Comparison of ENCODE assay signal across 9 mouse cellular contexts in the genomic region with DNA sequence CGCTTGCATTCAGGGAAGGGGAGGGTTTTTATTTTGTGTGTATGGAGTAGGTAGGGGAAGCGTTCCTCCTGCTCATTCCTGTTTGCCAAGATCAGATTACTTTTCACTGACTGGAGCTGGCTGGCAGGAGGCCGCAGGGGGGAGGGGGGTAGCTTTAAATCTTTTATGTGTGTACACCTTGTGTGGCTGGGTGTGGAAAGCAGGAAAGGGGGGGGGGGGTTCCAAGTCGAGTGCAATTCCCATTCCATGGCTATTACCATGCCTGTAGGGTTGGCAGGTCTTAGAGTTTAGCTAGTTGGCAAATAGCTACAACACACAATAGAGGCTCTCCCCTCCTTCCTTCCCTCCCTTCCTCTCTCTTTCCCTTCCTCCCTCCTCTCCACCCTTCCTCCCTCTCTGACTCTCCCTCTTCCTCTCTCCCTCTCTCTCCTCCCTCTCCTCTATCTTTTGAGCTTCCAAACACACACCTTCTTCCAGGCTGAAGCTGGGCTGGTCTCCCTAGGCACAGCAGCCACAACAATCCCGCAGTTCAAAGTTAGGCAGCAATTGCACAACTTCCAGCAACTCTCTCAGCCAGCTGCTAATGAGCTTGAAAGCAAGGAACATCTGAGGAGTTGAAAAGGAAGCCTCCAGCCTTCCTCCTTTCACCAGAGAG. TPM values are rescaled to one million over a fixed set of nuclear protein-coding genes. Genes with fewer than 3 reads are reported as not detected.
DNase-seq lines count a peak whose midpoint lies in the region; ATAC-seq and TF ChIP-seq lines count a peak whose summit lies in the region.
"Had no signal": no experiment of that assay in that cellular context is flagged by ENCODE, and none has a peak within 500 bp of the region (broad histone marks: within the 10 kb centered on the region; RNA-seq: fewer than 3 reads in every experiment).

A gene (plus strand): TSS at position 416 of the 655 bp plus-strand sequence.

- H3K4me2 ChIP-seq in heart, embryonic 14.5 days (ENCODE audit: low read length), result peak within 1 kb of the TSS; percentile 29
- peak within 1 kb of the TSS; percentile 49 for H3K4me2 ChIP-seq in kidney, embryonic 15.5 days
- H3K4me2 ChIP-seq in stomach, postnatal 0 days (replicated peaks; ENCODE audit: low read depth), result peak within 1 kb of the TSS; percentile 37

- H3K27ac ChIP-seq in heart, embryonic 14.5 days (replicated peaks in 1 of 2; ENCODE audit: control insufficient read depth in 1 of 2, insufficient read depth in 1 of 2, low read depth in 2 of 2, low read length in 2 of 2), result peak within 1 kb of the TSS; percentile 14 to 45; a peak in 2 of 4 replicates
- peak within 1 kb of the TSS; percentile 87 for H3K27ac ChIP-seq in kidney, embryonic 15.5 days
- peak within 1 kb of the TSS; percentile 84 for H3K27ac ChIP-seq in stomach, postnatal 0 days (replicated peaks)

- H3K36me3 ChIP-seq in heart, embryonic 14.5 days (ENCODE audit: control insufficient read depth, insufficient read depth, low read length), result no peaks in the 10 kb centered on the region
- H3K36me3 ChIP-seq in kidney, embryonic 15.5 days, result no peaks in the 10 kb centered on the region
- H3K36me3 ChIP-seq in stomach, postnatal 0 days (ENCODE audit: control insufficient read depth, insufficient read depth, low read length), result no peaks in the 10 kb centered on the region
- H3K36me3 ChIP-seq: G1E had no signal

- H3K9me3 ChIP-seq in heart, embryonic 14.5 days (ENCODE audit: control insufficient read depth, low read length), result no peaks in the 10 kb centered on the region
- no peaks in the 10 kb centered on the region for H3K9me3 ChIP-seq in kidney, embryonic 15.5 days (replicated peaks)
- H3K9me3 ChIP-seq in stomach, postnatal 0 days (ENCODE audit: control insufficient read depth, low read length), result no peaks in the 10 kb centered on the region

- peaks cover 7% of the 10 kb centered on the region in 2 experiments; a peak in 1 of 4 replicates for H3K4me1 ChIP-seq in heart, embryonic 14.5 days (ENCODE audit: control insufficient read depth in 2 of 2, insufficient read depth in 2 of 2, low read length in 2 of 2)
- H3K4me1 ChIP-seq in kidney, embryonic 15.5 days, result peaks cover 9% of the 10 kb centered on the region
- no peaks in the 10 kb centered on the region for H3K4me1 ChIP-seq in stomach, postnatal 0 days (replicated peaks; ENCODE audit: control insufficient read depth, insufficient read depth)

- no peak for TF ChIP-seq EP300 in stomach, postnatal 0 days (optimal IDR thresholded peaks at IDR 0.05)

- peak; percentile 75 for ATAC-seq in heart, embryonic 14.5 days (ENCODE audit: insufficient number of reproducible peaks, insufficient read depth, low FRiP score, low read depth)
- peak; percentile 93 for ATAC-seq in kidney, embryonic 15.5 days (replicated peaks; ENCODE audit: low FRiP score)
- ATAC-seq in stomach, postnatal 0 days (ENCODE audit: low FRiP score, low TSS enrichment), result peak; percentile 96

- DNase-seq in urinary bladder, postnatal 14 days (ENCODE audit: low spot score), result peak; percentile 62
- no peak for DNase-seq in urinary bladder, postnatal 4 days (ENCODE audit: low spot score in 2 of 2)
- peak; percentile 84 for DNase-seq in lung, postnatal 36 days
- peak; percentile 84 for DNase-seq in stomach, postnatal 0 days (ENCODE audit: low spot score)
- DNase-seq in layer of hippocampus, postnatal 14 days (ENCODE audit: low spot score in 2 of 2), result no peak
- no peak for DNase-seq in adipocyte (ENCODE audit: low spot score)

- peak within 1 kb of the TSS; percentile 12 to 20; a peak in 3 of 4 replicates for H3K4me3 ChIP-seq in heart, embryonic 14.5 days (ENCODE audit: control insufficient read depth in 1 of 2, insufficient read depth in 1 of 2, low read depth in 1 of 2, low read length in 2 of 2)
- H3K4me3 ChIP-seq in kidney, embryonic 15.5 days (replicated peaks), result peak within 1 kb of the TSS; percentile 41
- H3K4me3 ChIP-seq in stomach, postnatal 0 days (ENCODE audit: low read depth, low read length), result peak within 1 kb of the TSS; percentile 35

- H3K9ac ChIP-seq in heart, embryonic 14.5 days (ENCODE audit: low read length), result no peak within 1 kb of the TSS
- H3K9ac ChIP-seq in kidney, embryonic 15.5 days, result peak within 1 kb of the TSS; percentile 29
- peak within 1 kb of the TSS; percentile 56 for H3K9ac ChIP-seq in stomach, postnatal 0 days (ENCODE audit: low read length)

- TF ChIP-seq CTCF in stomach, postnatal 0 days (IDR thresholded peaks at IDR 0.05; ENCODE audit: low read depth), result no peak

- WGBS in heart, embryonic 14.5 days, result 6% methylated on average over 5 of the region's 5 CpGs
- WGBS in kidney, embryonic 15.5 days, result 11% methylated on average over 5 of the region's 5 CpGs
- 13% methylated on average over 5 of the region's 5 CpGs for WGBS in stomach, postnatal 0 days

- H3K27me3 ChIP-seq in heart, embryonic 14.5 days (ENCODE audit: control insufficient read depth, insufficient read depth, low read length), result no peaks in the 10 kb centered on the region
- no peaks in the 10 kb centered on the region for H3K27me3 ChIP-seq in kidney, embryonic 15.5 days
- no peaks in the 10 kb centered on the region for H3K27me3 ChIP-seq in stomach, postnatal 0 days (ENCODE audit: control insufficient read depth, insufficient read depth, low read length)

RNA-seq across cellular contexts. Expression of the gene that starts here (rescaled TPM):
- polyA plus RNA-seq in heart, embryonic 14.5 days (2014; fragmentation: Nextera tagmentation; extraction: Ambion mirVana), result 1.5 and 2.1 TPM in 2 replicates
- polyA plus RNA-seq in kidney, embryonic 15.5 days (2015; fragmentation: Nextera tagmentation; extraction: Ambion mirVana), result 7.3 and 8.1 TPM in 2 replicates
- polyA plus RNA-seq in stomach, postnatal 0 days (2015; fragmentation: Nextera tagmentation; extraction: Ambion mirVana), result 6.0 and 7.5 TPM in 2 replicates
- 1 to 10 TPM; 3.3 to 4.2 TPM for total RNA-seq in layer of hippocampus, postnatal 14 days (2021)
- polyA plus RNA-seq: G1E had no signal

Comparison
In these comparisons a context has a peak if more than half of its experiments do, and no peak if none do; other contexts are left out.
1. DNase-seq: peak in urinary bladder, postnatal 14 days (single experiment), lung, postnatal 36 days (single experiment) and stomach, postnatal 0 days (single experiment); none in urinary bladder, postnatal 4 days (0 of 2), layer of hippocampus, postnatal 14 days (0 of 2) and adipocyte (single experiment).
2. H3K27ac ChIP-seq: peak in every context shown above with its lines; median percentile 87 in kidney, embryonic 15.5 days; 84 in stomach, postnatal 0 days; 30 in heart, embryonic 14.5 days.
3. Peak in every context shown above with its lines, with median percentiles within 50 percentile points of each other: ATAC-seq, H3K4me2 ChIP-seq and H3K4me3 ChIP-seq.